ENCODE assay signal across 27 mouse cellular contexts in genomic region chrX:135058949-135059348, GRCm38 (mm10).
"Had no signal": no experiment of that assay in that cellular context is flagged by ENCODE, and none has a peak within 500 bp of the region (broad histone marks: within the 10 kb centered on the region; RNA-seq: fewer than 3 reads in every experiment).

No protein-coding gene starts in this region.

- H3K9me3 ChIP-seq: embryonic facial prominence, embryonic 10.5 days; embryonic facial prominence, embryonic 12.5 days; embryonic facial prominence, embryonic 13.5 days; embryonic facial prominence, embryonic 15.5 days; forebrain, embryonic 10.5 days; forebrain, embryonic 13.5 days; forebrain, embryonic 15.5 days; heart, embryonic 10.5 days had no signal

- H3K27me3 ChIP-seq: forebrain, embryonic 15.5 days had no signal

- H3K4me2 ChIP-seq: embryonic facial prominence, embryonic 12.5 days; embryonic facial prominence, embryonic 13.5 days; embryonic facial prominence, embryonic 15.5 days; forebrain, embryonic 13.5 days; forebrain, embryonic 15.5 days had no signal

- H3K4me1 ChIP-seq: embryonic facial prominence, embryonic 10.5 days; embryonic facial prominence, embryonic 12.5 days; embryonic facial prominence, embryonic 13.5 days; embryonic facial prominence, embryonic 15.5 days; forebrain, embryonic 10.5 days; forebrain, embryonic 13.5 days; forebrain, embryonic 15.5 days; heart, embryonic 10.5 days had no signal

- H3K27ac ChIP-seq: embryonic facial prominence, embryonic 10.5 days; embryonic facial prominence, embryonic 12.5 days; embryonic facial prominence, embryonic 13.5 days; embryonic facial prominence, embryonic 15.5 days; forebrain, embryonic 10.5 days; forebrain, embryonic 13.5 days; forebrain, embryonic 15.5 days; gastrocnemius, adult 2 months; heart, adult 2 months; heart, embryonic 10.5 days had no signal

- H3K4me3 ChIP-seq: embryonic facial prominence, embryonic 10.5 days; embryonic facial prominence, embryonic 12.5 days; embryonic facial prominence, embryonic 13.5 days; embryonic facial prominence, embryonic 15.5 days; erythroblast, embryonic 14.5 days; forebrain, embryonic 10.5 days; forebrain, embryonic 13.5 days; forebrain, embryonic 15.5 days; gastrocnemius, adult 2 months; heart, adult 2 months; heart, embryonic 10.5 days had no signal

- H3K36me3 ChIP-seq: embryonic facial prominence, embryonic 10.5 days; embryonic facial prominence, embryonic 12.5 days; embryonic facial prominence, embryonic 13.5 days; embryonic facial prominence, embryonic 15.5 days; forebrain, embryonic 10.5 days; forebrain, embryonic 15.5 days; heart, embryonic 10.5 days had no signal

- DNase-seq: cerebellum, adult 2 months; cerebellum, adult 8-10 months; cerebellum, adult 9-10 months; cerebellum, adult 9-11 months; cerebellum, postnatal 10 days; cerebellum, postnatal 14 days; cerebellum, postnatal 25 days; cerebellum, postnatal 36 days; embryo, embryonic 11 days; gastrocnemius, adult 2 months; gastrocnemius, postnatal 10 days; gastrocnemius, postnatal 14 days; gastrocnemius, postnatal 25 days; gastrocnemius, postnatal 36 days; heart, adult 18-20 months; heart, adult 2 months had no signal

- H3K9ac ChIP-seq: embryonic facial prominence, embryonic 12.5 days; embryonic facial prominence, embryonic 13.5 days; embryonic facial prominence, embryonic 15.5 days; forebrain, embryonic 13.5 days; forebrain, embryonic 15.5 days had no signal

- ATAC-seq: forebrain, embryonic 13.5 days; forebrain, embryonic 14.5 days; forebrain, embryonic 15.5 days; forebrain, embryonic 16.5 days had no signal
